Mouse (Mus musculus) midbrain, embryonic 14.5 days (tissue): ENCODE data around the gene Epb41. TPM values are rescaled to one million over a fixed set of nuclear protein-coding genes. Genes with fewer than 3 reads are reported as not detected.
A peak's percentile ranks its signal among the peaks of the same experiment; 100 is the strongest.

Source experiments
- ATAC-seq: fragments of 200-750 bp; cut with Nextera tagmentation; 2 replicates; pipeline ENCODE4 v1.8.0; 2017; ENCODE audit warnings: moderate number of reproducible peaks, moderate library complexity; ENCODE audit not compliant: low FRiP score, low TSS enrichment
- DNase-seq: peaks from one replicate; pipeline ENCODE4 v3.0.0-alpha.2; 2015
- H3K27ac ChIP-seq: fragments of 300-500 bp; sonication (generic); replicated peaks from 2 replicates; pipeline ENCODE4 v1.5.1; 2014; ENCODE audit warnings: mild to moderate bottlenecking, low read depth, low read length, moderate library complexity
- H3K27me3 ChIP-seq: fragments of 300-500 bp; sonication (generic); 2 replicates; pipeline ENCODE4 v1.6.1; 2014; ENCODE audit warnings: low read length, control low read depth, mixed read lengths; ENCODE audit not compliant: control insufficient read depth, insufficient read depth
- H3K36me3 ChIP-seq: fragments of 300-500 bp; sonication (generic); 2 replicates; pipeline ENCODE4 v1.6.1; 2014; ENCODE audit warnings: low read length, control low read depth; ENCODE audit not compliant: control insufficient read depth, insufficient read depth
- H3K4me1 ChIP-seq: fragments of 300-500 bp; sonication (generic); 2 replicates; pipeline ENCODE4 v1.6.1; 2014; ENCODE audit warnings: mild to moderate bottlenecking, antibody characterized with exemption, low read length, control low read depth; ENCODE audit not compliant: control insufficient read depth, insufficient read depth
- H3K4me2 ChIP-seq: fragments of 300-500 bp; sonication (generic); 2 replicates; pipeline ENCODE4 v1.6.1; 2014; ENCODE audit warnings: mild to moderate bottlenecking, low read length, moderate library complexity
- H3K4me3 ChIP-seq: fragments of 300-500 bp; sonication (generic); replicated peaks from 2 replicates; pipeline ENCODE4 v1.5.1; 2014; ENCODE audit warnings: low read depth, low read length
- H3K9ac ChIP-seq: fragments of 300-500 bp; sonication (generic); replicated peaks from 2 replicates; pipeline ENCODE4 v1.6.1; 2014; ENCODE audit warnings: mild to moderate bottlenecking, low read length, moderate library complexity
- H3K9me3 ChIP-seq: fragments of 300-500 bp; sonication (generic); 2 replicates; pipeline ENCODE4 v1.6.1; 2016; ENCODE audit warnings: low read length, control low read depth, mixed read lengths; ENCODE audit not compliant: control insufficient read depth
- WGBS: fragments of 180-500 bp; shearing (Covaris S2); extraction: QIAGEN DNeasy Blood & Tissue Kit; methylation state at CpG from one replicate; pipeline ENCODE4 v1.1.7; 2014; 5-methylcytosine and 5-hydroxymethylcytosine counted together
- polyA plus RNA-seq: library from polyadenylated mRNA; unstranded; fragments of >200 nt; fragmentation: Nextera tagmentation; extraction: Ambion mirVana; gene quantifications from 2 replicates; pipeline ENCODE4 v1.2.1, GENCODE M21; 2014

Gene Epb41
- polyA plus RNA-seq, 1 experiment from 2014 or later: 116 TPM

DNA sequence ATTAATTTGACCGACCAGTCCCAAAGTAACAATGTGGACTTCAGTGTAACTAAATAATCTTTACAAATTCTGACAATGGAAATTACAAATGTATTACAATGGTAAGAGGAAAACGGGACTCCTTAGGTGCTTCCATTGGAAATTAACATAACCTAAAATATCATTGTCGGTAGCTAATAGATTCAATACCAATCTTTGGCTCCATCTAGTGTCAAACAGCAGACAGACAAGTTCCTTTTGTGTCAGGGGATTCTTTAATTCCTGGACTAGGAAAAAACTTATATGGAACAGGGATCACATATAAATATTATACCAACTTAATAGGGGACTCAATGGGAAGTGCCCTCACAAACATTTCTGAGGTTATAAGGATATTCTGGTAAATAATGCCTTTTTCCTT lies 26.0 kb upstream of the Epb41 start:
- H3K9me3 ChIP-seq: no peaks in the 10 kb centered on the region
- no peaks in the 10 kb centered on the region for H3K4me1 ChIP-seq
- DNase-seq: peak; percentile 69
- no peak overlapping the region for H3K9ac ChIP-seq
- no peaks in the 10 kb centered on the region for H3K27me3 ChIP-seq
- no peak overlapping the region for H3K27ac ChIP-seq
- 34% methylated on average over 3 of the region's 3 CpGs for WGBS
- no peak overlapping the region for H3K4me3 ChIP-seq
- H3K36me3 ChIP-seq: no peaks in the 10 kb centered on the region
- H3K4me2 ChIP-seq: no peak overlapping the region
- no peak for ATAC-seq

DNA sequence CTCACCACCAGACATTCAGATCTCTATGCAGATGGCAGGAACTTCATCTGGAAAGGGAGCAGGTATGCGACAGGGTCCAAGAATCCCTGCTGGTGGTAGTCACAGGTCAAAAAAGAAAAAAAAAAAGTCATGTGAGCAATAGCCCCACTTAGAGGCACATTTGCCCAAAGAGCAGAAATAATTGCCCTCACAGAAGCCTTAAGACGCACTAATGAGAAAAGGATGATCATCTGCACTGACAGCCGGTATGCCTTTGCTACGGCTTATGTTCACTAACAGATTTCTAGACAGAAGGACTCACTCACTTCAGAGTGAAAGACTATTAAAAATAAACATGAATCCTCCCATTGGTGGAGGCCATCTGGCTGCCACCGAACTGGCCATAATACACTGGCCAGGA lies 24.4 kb upstream of the Epb41 start:
- Histone ChIP-seq H3K4me1 (no peaks in the 10 kb centered on the region), H3K27me3 (no peaks in the 10 kb centered on the region), H3K27ac (no peak overlapping the region), H3K4me2 (no peak overlapping the region), H3K36me3 (no peaks in the 10 kb centered on the region), H3K9ac (no peak overlapping the region), H3K4me3 (no peak overlapping the region), H3K9me3 (no peaks in the 10 kb centered on the region)
- DNase-seq (no peak), ATAC-seq (no peak)
- 81% methylated on average over 5 of the region's 5 CpGs for WGBS

GRCm38 (mm10) chr4:132095043-132095442 lies 19.9 kb upstream of the Epb41 start:
- no peak overlapping the region for H3K4me3 ChIP-seq

GRCm38 (mm10) chr4:132093928-132094327 lies 18.8 kb upstream of the Epb41 start:
- DNase-seq: no peak
- 89% methylated on average over 5 of the region's 5 CpGs for WGBS
- Histone ChIP-seq H3K4me1 (no peaks in the 10 kb centered on the region), H3K9ac (no peak overlapping the region), H3K9me3 (no peaks in the 10 kb centered on the region), H3K4me2 (no peak overlapping the region), H3K27me3 (no peaks in the 10 kb centered on the region), H3K36me3 (no peaks in the 10 kb centered on the region), H3K4me3 (no peak overlapping the region), H3K27ac (no peak overlapping the region)
- no peak for ATAC-seq

More at GRCm38 (mm10) chr4:132095043-132095442, 19.9 kb upstream of the Epb41 start:
- H3K27ac ChIP-seq: no peak overlapping the region
- H3K36me3 ChIP-seq: no peaks in the 10 kb centered on the region
- ATAC-seq (no peak), DNase-seq (no peak)
- no peaks in the 10 kb centered on the region for H3K27me3 ChIP-seq
- no peaks in the 10 kb centered on the region for H3K4me1 ChIP-seq
- H3K4me2 ChIP-seq: no peak overlapping the region
- H3K9me3 ChIP-seq: no peaks in the 10 kb centered on the region
- no peak overlapping the region for H3K9ac ChIP-seq
- WGBS: 72% methylated on average over 7 of the region's 7 CpGs

DNA sequence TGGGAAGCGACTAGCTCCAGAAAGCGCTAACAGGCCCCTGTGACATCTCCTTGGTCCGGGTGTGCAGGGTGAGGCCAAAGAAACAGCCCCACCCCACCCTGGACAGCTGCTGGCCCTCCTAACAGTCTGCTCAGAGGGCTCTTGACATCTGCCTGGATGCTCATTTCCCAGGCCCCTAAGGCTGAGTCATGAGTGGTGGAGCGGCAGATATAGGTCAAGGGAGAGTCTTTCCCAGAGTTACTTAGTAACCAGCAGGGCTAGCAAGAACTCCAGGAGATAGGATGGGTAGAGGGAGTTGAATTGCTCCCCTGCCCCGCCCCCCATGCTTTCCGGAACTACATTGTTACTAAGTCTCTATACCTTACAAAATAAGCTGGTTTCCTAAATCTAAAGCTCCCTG lies 18.0 kb upstream of the Epb41 start:
- no peak overlapping the region for H3K9ac ChIP-seq
- H3K27ac ChIP-seq: no peak overlapping the region
- no peaks in the 10 kb centered on the region for H3K9me3 ChIP-seq
- H3K27me3 ChIP-seq: no peaks in the 10 kb centered on the region
- ATAC-seq (no peak), DNase-seq (no peak)
- H3K4me3 ChIP-seq: no peak overlapping the region
- no peak overlapping the region for H3K4me2 ChIP-seq
- H3K4me1 ChIP-seq: no peaks in the 10 kb centered on the region
- WGBS: 86% methylated on average over 6 of the region's 6 CpGs
- H3K36me3 ChIP-seq: no peaks in the 10 kb centered on the region

DNA sequence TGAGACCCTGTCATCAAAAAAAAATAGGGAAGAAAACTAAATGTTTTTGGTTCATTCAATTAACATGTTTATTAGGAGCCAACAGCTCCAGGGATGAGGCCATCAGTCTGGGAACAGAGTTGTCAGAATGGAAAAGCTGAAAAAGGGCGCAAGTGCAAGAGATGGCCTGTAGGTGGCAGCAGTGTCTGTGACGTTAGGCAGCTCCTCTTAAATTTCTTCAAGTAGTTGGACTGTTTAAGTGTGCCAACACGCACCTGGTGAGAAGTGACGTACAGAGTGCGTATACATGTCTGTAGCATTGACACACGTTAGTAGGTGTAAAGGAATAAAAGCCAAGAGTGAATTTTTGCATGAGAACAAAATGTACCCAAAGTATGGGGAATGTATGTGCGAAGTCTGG lies 13.8 kb upstream of the Epb41 start:
- no peaks in the 10 kb centered on the region for H3K27me3 ChIP-seq
- ATAC-seq (no peak), DNase-seq (peak; percentile 91)
- 19% methylated on average over 7 of the region's 7 CpGs for WGBS
- no peaks in the 10 kb centered on the region for H3K4me1 ChIP-seq
- no peak overlapping the region for H3K4me2 ChIP-seq
- no peaks in the 10 kb centered on the region for H3K9me3 ChIP-seq
- no peak overlapping the region for H3K9ac ChIP-seq
- no peak overlapping the region for H3K4me3 ChIP-seq
- no peaks in the 10 kb centered on the region for H3K36me3 ChIP-seq
- no peak overlapping the region for H3K27ac ChIP-seq

DNA sequence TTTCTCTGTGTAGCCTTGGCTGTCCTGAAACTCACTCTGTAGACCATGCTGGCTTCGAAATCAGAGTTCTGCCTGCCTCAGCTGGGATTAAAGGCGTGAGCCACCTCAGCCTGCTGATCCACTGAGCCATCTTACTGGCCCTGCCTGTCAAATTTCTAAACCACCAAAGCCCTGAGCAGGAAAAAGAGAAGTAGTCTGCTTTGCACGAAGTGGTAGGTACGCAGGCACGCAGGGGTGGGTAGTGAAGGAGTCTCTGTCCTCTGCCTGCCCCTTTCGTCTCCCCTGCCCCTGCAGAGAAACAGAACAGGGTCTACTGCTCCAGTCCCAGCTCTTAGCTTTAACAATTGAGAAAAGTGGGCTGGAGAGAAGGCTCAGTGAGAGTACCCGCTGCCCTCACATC lies 10.0 kb upstream of the Epb41 start:
- Histone ChIP-seq H3K4me2 (no peak overlapping the region), H3K4me3 (no peak overlapping the region), H3K27me3 (no peaks in the 10 kb centered on the region), H3K9ac (no peak overlapping the region), H3K27ac (no peak overlapping the region), H3K4me1 (no peaks in the 10 kb centered on the region), H3K9me3 (no peaks in the 10 kb centered on the region), H3K36me3 (no peaks in the 10 kb centered on the region)
- ATAC-seq (no peak), DNase-seq (no peak)
- WGBS: 83% methylated on average over 7 of the region's 7 CpGs

DNA sequence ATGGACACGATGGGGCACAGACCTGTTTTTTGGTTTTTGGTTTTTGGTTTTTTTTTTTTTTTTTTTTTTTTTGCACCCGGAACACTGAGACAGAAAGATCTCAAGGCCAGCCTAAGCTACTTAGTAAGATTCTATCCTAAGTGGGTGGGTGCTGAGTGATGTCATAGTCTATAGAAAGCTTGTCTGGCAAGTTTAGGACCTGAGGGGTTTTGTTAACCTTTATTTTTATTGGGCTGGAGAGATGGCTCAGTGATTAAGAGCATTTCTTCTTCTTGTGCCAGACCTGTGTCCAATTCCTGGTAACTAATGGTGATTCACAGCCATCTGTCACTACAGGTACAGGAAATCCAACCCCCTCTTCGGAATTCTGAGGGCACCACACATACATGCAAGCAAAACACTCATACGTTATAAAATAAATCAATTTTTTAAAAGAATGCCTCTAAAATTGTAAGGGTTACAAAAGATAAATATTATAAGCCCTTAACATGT lies 5.4 kb upstream of the Epb41 start:
- H3K4me3 ChIP-seq: no peak overlapping the region
- no peak for ATAC-seq
- H3K9ac ChIP-seq: no peak overlapping the region
- H3K36me3 ChIP-seq: no peaks in the 10 kb centered on the region
- no peaks in the 10 kb centered on the region; the same call in 1 of the 2 replicates for H3K4me1 ChIP-seq
- DNase-seq: no peak
- 76% methylated on average over 4 of the region's 4 CpGs for WGBS
- 0 out of 2 replicates have a peak, but pooled peaks cover 3% of the 10 kb centered on the region for H3K27me3 ChIP-seq
- H3K9me3 ChIP-seq: no peaks in the 10 kb centered on the region
- no peak overlapping the region for H3K27ac ChIP-seq
- no peak overlapping the region for H3K4me2 ChIP-seq

DNA sequence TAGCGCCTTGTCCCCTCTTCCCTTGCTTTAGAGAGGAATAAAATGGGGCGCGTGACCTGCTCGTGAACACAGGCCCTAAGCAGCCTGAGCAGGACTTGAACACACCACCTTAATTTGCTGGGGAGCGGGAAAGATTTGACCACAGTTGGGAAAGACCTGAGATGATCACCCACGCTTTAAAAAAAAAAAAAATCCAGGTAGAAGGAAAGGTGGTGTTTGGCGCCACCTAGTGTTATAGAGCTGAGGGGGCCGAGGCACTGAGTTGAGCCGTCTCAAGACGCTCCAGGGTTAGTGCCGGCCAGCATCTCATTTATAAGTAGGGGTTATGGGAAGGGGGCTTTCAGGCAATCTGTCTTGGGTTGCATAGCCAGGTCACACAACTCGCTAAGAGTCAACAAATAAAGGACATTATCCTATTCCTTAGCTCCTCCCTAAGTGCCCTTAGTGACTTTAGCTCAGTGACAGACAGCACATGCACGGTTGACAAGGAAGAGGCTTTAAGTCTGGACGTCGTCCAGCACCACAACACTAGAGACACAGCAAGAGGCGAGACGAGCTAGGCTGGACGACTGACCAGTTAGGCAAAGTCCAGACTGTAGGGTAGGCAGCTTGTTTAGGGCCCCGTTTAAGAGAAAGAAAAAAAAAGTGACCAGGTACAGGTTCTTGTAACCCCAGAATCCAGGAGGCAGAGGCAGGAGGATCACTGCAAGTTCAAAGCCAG lies 4.6 kb upstream of the Epb41 start:
- H3K27ac ChIP-seq: no peak overlapping the region
- no peaks in the 10 kb centered on the region for H3K36me3 ChIP-seq
- DNase-seq: peak; percentile 87
- 11% methylated on average over 19 of the region's 19 CpGs for WGBS
- no peak overlapping the region for H3K9ac ChIP-seq
- H3K9me3 ChIP-seq: no peaks in the 10 kb centered on the region
- H3K4me2 ChIP-seq: no peak overlapping the region
- ATAC-seq: no peak
- 0 out of 2 replicates have a peak, but pooled peaks cover 3% of the 10 kb centered on the region for H3K27me3 ChIP-seq
- peaks cover 4% of the 10 kb centered on the region for H3K4me1 ChIP-seq
- H3K4me3 ChIP-seq: no peak overlapping the region
